Mouse (Mus musculus) small intestine, adult 2 months (tissue): ENCODE data around the gene Maml2.

Experiments used
- CTCF ChIP-seq: fragments of 200-500 bp; IDR thresholded peaks from 2 replicates; pipeline ENCODE4 v1.5.1; 2012; ENCODE audit warnings: low read depth, mild to moderate bottlenecking, control low read depth, inconsistent platforms, low read length, moderate library complexity, mixed read lengths; ENCODE audit not compliant: insufficient replicate concordance, insufficient read length; ENCODE audit errors: extremely low read depth
- POLR2A ChIP-seq: fragments of 200-500 bp; IDR thresholded peaks from 2 replicates; pipeline ENCODE4 v1.6.1; 2012; ENCODE audit warnings: low read depth, mild to moderate bottlenecking, control low read depth, inconsistent platforms, low read length, moderate library complexity

- TF ChIP-seq POLR2A: no peak
- TF ChIP-seq CTCF: no peak
Observed at GRCm38 (mm10) chr9:13597736-13598135, 300.0 kb downstream of the Maml2 start.
